Mouse (Mus musculus) cerebellum, postnatal 25 days (tissue): Measurements from ENCODE around the gene Vezf1.
A peak's percentile ranks its signal among the peaks of the same experiment; 100 is the strongest.
"Not testable (repeated sequence)": the region's sequence is repeated elsewhere in the genome, so short reads cannot be mapped to it uniquely, and the experiment has no call there.

ENCODE experiments used
- DNase-seq, 2 experiments: peaks; one replicate each; pipeline ENCODE4 v3.0.0; 2021; ENCODE audit warnings: mixed read lengths in 2 of 2

Vezf1 gene

DNA sequence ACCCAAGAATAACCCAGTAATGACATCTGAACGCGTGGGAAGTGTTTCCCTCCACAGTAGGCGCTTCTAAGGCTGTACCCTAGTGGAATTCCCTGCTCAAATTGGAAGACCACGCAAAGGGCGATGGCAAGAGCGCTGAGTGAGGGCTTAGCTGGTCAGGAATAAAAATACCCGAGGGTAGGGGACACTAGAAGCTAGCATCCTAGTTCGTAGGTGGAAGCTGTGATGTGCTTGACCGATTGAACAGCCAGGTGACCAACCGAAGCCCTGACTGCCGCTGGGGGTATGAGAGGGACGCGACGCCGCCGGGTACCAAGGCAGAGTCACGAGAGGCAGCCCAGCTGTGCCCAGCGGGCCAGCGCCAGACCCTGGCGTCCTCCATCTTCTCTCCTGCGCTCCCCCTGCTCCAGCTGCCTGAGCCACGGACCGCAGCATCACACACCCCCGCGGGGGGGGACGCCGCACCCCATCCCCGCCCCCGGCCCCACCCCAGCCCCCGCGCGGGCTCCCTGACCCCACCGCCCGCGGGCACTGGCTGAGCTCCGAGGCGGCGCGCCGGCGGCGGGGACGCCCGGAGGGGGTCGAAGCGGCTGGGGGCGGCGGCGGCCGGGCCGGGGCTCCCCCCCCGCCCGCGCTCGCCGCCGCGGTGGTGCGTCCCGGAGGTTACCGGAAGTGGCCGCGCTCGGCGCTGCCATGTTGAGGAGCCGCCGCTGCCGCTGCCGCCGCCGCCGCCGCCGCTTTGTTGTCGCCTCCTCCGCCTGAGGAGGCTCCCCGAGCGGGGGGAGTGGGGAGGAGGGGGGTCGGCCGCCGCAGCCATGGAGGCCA, at the start of gene Vezf1:
TSS of gene Vezf1 (plus strand) at position 694 of the 825 bp plus-strand sequence.
- peak; percentile 87 to 89 for DNase-seq

GRCm38 (mm10) chr11:88023933-88024332, 44.1 kb upstream of the Vezf1 start:
- DNase-seq, result no peak

GRCm38 (mm10) chr11:88027391-88028035, 40.6 kb upstream of the Vezf1 start:
- no peak for DNase-seq

- peak in 1 of 2 experiments; percentile 13 for DNase-seq
Measured at GRCm38 (mm10) chr11:88028193-88028684, 39.8 kb upstream of the Vezf1 start.

DNA sequence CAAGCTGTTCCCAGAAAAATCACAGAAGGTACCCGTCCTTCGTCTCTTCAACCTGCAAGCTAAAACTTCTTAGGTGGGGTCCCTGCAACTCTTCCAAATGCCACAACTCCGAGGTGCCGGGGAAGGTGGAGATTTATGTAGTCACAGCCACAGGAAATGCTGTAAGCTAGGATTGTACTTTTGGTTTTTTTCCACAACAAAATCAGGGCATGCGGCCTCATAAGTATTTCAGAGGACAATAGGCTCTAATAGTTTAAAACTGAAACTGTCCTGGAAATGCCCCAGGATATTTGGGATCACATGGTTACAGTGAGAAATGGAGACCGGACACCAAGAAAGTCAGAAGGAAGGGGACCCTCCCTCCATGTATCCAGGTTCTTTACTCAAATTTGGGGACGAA, 37.9 kb upstream of the Vezf1 start:
- DNase-seq, result no peak

DNA sequence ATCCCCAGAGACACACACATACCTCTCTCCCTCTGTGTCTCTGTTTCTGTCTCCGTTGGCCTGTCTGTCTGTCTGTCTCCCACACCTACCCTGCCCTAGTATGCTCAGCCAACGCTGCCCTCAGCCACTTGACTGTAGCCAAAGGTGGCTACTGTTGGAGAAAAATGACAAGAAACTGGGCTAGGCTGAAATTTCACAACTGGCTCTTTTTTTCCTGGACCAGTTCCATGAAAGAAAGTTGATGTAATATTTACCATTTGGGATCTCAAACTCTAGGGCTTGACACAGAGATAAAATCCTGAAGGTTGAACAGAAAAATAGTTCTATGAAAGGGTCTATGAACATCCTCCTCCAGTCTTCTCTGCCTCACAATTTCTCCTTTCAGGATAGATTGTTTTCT, 37.2 kb upstream of the Vezf1 start:
- DNase-seq, result no peak

DNA sequence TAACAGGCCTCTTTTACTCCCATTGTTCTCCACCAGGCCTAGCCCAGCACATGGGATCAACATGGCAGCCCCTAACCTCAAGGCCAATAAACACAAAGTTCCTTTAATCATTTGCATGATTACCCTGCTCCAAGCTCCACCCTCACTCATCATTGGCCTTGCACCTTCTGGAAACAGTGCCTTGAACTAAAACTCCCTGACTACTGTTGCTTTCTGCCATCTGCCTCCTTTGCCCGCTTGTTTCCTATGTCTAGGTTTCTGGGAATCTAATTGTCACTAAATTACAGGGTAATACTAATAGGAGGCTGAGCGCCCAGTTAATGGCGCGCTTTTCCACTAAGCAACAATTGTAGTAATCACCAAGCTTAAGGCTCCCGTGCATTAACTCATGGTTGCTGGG, 36.3 kb upstream of the Vezf1 start:
- DNase-seq, result no peak

- no peak for DNase-seq
Measured at GRCm38 (mm10) chr11:88035970-88036369, 32.1 kb upstream of the Vezf1 start.

GRCm38 (mm10) chr11:88036761-88037251, 31.3 kb upstream of the Vezf1 start:
- DNase-seq, result no peak

DNA sequence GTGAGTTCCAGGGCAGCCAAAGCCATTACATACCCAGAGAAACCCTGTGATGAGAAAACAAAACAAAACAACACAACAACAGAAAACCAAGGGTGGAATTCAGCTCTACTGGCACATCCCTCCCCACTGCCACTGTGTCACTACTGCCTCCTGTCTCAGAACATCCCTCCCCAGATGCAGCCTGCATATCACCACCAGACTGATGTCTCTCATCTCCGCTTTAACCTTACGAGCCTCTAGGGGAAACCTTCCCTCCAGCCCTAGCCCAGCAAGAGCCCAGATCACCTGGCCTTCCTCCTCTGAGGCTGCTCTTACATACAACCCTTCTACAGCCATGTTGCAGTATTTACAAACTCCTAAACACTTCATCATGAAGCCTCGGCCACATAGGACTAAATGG, 30.7 kb upstream of the Vezf1 start:
- no peak for DNase-seq

- DNase-seq, result no peak
Measured at GRCm38 (mm10) chr11:88039066-88039465, 29.0 kb upstream of the Vezf1 start.

DNA sequence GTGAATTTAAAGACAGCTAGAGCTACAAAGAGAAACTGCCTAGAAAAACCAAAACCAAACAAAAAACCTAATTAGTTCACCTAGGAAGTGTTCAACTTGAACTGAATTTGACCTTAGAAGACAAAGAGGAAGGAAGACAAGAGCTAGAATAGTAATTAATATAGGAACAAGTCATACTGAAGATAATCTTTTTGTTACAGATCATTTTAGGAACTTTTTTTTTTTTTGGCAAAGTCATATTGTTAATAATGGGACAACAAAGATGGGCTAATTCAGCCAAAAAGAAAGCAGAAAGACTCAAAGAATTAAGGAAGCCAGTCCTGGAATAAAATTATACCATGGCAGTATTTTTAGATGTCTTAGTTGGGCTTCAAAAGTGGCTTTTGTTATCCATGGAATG, 23.8 kb upstream of the Vezf1 start:
- no peak for DNase-seq

DNA sequence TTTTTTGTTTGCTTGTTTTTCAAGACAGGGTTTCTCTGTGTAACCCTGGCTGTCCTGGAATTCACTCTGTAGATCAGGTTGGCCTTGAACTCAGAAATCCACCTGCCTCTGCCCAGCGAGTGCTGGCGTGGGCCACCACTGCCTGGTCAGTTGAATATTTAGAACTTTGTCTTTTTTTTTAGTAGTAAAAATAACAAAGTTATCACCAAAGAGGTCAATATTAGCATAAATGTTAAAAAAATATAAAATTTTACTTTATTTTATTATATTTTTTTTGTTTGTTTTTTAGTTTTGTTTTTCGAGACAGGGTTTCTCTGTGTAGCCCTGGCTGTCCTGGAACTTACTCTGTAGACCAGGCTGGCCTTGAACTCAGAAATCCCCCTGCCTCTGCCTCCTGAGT, 22.9 kb upstream of the Vezf1 start:
- DNase-seq, result not testable (repeated sequence)

GRCm38 (mm10) chr11:88045878-88046277, 22.2 kb upstream of the Vezf1 start:
- DNase-seq, result no peak

DNA sequence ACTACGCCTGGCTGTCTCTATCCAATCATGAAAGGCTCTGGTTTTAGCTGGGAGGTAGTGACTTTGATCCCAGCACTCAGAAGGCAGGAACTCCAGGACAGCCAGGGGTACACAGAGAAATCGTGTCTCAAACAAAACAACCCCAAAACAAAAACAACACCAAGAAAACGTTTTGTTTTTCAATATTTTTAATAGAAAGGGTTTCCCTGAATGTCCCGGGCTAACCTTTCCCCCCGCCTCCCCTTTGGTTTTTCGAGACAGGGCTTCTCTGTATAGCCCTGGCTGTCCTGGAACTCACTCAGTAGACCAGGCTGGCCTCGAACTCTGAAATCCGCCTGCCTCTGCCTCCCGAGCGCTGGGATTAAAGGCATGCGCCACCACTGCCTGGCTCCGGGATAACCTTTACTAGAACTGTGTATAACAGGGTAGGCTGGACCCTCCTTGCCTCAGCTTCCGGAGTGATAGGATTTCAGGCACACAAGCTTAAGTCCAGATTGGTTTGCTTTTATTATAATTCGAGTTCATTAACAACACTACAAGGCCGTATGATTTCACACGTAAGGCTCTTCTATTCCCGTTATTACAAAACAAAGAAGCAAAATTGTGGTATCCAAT, 21.6 kb upstream of the Vezf1 start:
- peak; percentile 32 to 33 for DNase-seq

- peak; percentile 99 for DNase-seq
Measured at GRCm38 (mm10) chr11:88046944-88047794, 20.9 kb upstream of the Vezf1 start, which contains the start of gene Srsf1. Gene Srsf1, plus strand, starts transcription at chr11:88047373.

DNA sequence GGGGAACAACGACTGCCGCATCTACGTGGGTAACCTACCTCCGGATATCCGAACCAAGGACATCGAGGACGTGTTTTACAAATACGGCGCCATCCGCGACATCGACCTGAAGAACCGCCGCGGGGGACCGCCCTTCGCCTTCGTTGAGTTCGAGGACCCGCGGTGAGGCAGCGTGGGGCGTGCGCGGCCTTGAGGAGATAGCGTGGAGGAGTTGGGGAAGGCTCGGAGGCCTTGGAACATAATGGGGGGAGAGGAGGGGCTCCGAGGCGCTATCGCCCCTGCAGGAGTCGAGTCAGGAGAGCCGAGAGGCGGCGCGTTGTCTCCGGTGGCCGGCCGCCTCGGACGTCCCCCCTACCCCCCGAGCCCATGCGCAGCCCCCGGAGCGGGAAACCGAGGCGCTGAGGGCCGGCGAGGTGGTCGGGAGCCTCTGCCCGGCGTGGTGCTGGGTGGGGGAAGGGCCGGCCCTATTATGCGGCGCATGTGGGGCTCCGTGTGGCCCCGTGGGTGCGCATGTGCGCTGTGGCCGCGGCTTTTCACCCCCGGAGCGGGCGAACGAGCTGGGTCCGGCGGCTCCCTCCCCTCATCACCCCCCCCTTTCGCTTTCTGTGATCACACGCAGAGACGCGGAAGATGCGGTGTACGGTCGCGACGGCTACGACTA, 20.1 kb upstream of the Vezf1 start:
- peak; percentile 78 to 83 for DNase-seq

DNA sequence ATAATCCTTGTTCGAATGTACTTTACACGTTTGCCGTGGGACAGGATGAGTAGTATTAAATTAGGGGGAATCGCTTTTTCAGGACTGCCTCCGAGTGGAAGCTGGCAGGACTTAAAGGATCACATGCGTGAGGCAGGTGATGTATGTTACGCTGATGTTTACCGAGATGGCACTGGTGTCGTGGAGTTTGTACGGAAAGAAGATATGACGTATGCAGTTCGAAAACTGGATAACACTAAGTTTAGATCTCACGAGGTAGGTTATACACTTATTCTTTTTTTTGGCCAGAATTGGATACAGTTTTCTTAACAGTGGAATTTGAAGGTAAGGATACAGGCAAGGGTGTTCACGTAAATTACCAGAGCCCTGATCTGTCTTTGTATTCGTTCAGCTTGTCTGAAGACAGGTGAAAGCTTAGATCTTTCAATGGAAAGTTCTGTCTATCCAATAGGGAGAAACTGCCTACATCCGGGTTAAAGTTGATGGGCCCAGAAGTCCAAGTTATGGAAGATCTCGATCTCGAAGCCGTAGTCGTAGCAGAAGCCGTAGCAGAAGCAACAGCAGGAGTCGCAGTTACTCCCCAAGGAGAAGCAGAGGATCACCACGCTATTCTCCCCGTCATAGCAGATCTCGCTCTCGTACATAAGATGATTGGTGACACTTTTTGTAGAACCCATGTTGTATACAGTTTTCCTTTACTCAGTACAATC, 19.0 kb upstream of the Vezf1 start:
- no peak for DNase-seq

- no peak for DNase-seq
Measured at GRCm38 (mm10) chr11:88049732-88050131, 18.3 kb upstream of the Vezf1 start.

GRCm38 (mm10) chr11:88052638-88053037, 15.4 kb upstream of the Vezf1 start:
- no peak for DNase-seq

GRCm38 (mm10) chr11:88053821-88054220, 14.3 kb upstream of the Vezf1 start:
- peak in 1 of 2 experiments; percentile 34 for DNase-seq
